Mouse (Mus musculus): Measurements from ENCODE around the gene Heatr9.

The Heatr9 gene

GRCm38 (mm10) chr11:83530360-83530759 is 8.4 kb upstream of the Heatr9 start, which contains the start of gene Ccl5:
Gene Ccl5, minus strand, starts transcription at chr11:83530518.
- no peak for DNase-seq (ENCODE audit: low spot score)

GRCm38 (mm10) chr11:83529024-83529423 is 7.0 kb upstream of the Heatr9 start:
- DNase-seq (ENCODE audit: low spot score), result no peak

- DNase-seq (ENCODE audit: low spot score), result no peak
Measured at GRCm38 (mm10) chr11:83518371-83518770, 3.6 kb downstream of the Heatr9 start.

DNA sequence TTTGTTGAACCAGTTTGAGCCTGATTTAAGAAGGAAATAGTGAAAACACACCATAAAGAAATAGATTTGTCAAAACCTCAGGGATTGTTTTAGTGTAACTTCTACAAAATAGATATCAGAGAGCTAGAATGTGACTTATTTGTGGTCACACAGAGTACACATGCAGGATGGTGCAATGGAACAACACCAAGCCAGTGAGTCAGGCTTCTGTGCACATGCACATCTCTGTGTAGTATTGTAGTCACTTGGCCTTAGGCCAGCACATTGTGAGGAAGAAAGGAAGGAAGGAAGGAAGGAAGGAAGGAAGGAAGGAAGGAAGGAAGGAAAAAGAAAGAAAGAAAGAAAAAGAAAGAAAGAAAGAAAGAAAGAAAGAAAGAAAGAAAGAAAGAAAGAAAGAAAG is 4.8 kb downstream of the Heatr9 start:
- DNase-seq (ENCODE audit: low spot score), result no peak

DNA sequence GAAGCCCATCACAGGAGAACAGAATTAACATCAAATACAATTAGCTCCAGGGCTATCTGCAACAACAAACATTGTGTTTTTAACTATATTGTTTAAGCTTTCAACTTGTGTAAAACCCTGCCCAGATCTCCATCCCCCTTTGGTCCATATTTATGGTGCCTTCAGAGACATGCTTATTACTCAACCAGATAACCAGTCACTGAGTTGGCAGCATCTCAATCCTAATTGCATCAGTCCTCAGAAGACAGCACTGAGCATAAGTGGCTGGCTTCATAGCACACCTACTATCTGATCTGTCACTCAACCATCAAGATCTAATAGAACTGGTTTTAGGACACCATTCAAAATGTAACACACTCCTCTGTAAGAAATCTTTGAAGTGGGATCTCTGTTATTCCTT is 12.5 kb downstream of the Heatr9 start:
- no peak for DNase-seq (ENCODE audit: low spot score)

GRCm38 (mm10) chr11:83504308-83504707 is 17.7 kb downstream of the Heatr9 start:
- DNase-seq (ENCODE audit: low spot score), result no peak

GRCm38 (mm10) chr11:83495571-83495970 is 26.4 kb downstream of the Heatr9 start:
- DNase-seq (ENCODE audit: low spot score), result no peak

DNA sequence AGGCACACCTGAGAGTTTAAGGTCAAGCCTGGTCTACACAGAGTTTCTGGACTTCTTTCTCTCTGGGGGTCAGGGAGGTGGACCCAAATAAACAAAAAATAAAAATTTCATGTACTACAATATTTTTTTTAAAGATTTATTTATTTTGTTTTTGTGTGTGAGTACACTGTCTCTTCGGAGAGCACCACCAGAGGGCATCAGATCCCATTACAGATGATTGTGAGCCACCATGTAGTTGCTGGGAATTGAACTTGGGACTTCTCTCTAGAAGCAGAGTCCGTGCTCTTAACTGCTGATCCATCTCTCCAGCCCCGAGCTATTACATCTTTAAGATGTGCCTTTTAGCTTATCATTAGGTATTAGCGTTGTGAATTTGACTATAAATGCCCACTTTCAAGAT is 30.5 kb downstream of the Heatr9 start:
- no peak for DNase-seq (ENCODE audit: low spot score)

DNA sequence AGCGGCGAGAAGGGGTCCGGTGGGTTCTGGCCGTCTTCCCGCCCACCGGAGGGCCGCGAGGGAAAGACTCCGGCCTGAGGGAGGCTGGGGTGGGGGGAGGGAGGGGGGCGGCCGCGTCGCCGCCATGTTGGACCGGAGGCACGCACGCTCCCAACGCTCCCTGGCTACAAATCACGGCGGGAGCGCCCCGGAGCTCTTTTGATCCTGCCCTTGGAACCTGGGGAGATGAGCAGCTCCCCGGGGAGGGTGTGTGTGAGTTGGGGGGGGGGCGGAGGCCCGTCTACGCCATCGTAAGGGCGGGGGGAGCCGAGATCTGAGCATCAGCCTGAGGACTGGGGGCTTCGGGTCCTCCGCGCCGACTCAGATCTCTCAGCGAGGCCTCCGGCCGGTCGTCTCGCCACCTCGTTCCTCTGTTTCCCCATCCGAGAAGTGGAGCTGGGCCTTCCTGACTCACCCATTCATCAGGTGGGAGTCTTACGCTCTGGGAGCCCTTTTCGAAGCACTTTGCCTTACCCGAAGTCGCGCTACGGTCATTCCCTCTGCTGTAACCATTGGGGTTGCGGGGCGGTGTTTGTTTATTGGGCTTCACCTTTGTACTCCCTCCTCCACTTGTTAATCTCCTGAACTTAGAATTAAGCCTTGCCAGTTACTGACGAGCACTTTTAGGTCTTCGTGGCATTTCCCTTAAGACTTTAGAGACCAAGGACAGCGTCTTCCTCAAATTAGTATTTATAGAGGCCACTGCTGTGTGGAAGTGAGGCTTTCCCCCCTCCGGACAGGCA is 48.5 kb downstream of the Heatr9 start:
- no peak for DNase-seq (ENCODE audit: low spot score)

DNA sequence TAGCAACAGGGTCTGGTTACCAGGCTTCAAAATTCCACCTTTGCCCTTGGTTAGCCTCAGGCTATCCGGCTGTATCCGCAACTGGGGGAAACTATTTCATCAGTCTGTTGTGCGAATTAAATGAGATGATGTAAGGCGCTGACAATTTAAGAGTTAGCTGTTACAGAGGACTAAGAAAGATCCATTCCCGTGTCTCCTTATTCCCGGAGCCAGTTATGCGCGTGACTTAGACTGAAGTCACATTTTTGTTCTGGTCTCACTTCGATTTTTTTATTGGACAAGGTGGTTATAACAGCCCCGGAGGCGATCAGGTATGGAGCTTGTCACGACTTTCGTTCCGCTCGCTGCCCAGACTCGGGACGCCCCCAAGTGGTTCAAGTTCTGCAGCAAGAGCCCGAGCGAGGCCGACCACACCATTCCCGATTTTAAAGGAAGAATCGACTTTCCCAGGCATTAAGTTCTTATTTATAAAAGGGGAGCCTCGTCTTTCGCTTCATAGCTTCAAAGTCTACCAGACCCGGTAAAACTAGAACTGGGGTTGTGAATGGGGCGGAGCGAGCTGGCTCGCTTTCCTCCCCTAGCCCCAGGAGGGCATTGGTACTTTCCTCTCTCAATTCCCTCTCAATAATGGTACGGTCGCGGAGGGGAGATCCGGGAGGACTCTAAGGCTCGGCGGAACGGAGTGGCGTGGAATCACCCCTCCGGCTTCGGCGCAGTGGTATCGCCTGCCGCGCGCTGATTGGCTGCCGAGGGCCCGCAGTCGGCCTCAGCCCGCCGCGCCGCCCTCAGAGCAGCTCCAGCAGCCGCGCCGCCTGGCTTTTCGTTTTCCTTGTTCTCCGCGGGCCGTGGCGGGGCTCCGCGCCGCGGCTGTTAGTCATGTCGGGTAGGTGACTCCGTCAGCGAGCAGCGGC is 49.4 kb downstream of the Heatr9 start, which contains the start of gene Taf15:
Taf15 (plus strand) TSS at position 763 of the 911 bp plus-strand sequence.
- DNase-seq (ENCODE audit: low spot score), result peak; percentile 99

DNA sequence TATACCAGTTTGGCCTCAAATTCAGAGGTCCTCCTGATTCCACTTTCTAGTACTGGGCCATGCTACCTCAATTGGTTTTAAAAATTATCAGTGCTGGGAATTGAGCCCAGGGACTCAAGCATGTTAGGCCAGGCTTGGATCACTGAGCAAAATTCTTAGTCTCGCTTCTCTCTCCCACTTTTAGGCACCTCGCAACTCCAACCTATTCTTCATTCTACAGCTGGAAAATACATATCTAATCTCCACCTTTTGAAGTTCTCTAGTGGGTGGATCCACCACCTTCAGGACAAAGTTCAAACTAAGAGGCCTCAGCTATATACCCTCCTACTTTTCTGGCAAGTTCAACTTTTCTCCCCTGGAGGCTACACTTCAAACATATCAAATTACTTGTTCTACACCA is 50.2 kb downstream of the Heatr9 start:
- DNase-seq (ENCODE audit: low spot score), result no peak

DNA sequence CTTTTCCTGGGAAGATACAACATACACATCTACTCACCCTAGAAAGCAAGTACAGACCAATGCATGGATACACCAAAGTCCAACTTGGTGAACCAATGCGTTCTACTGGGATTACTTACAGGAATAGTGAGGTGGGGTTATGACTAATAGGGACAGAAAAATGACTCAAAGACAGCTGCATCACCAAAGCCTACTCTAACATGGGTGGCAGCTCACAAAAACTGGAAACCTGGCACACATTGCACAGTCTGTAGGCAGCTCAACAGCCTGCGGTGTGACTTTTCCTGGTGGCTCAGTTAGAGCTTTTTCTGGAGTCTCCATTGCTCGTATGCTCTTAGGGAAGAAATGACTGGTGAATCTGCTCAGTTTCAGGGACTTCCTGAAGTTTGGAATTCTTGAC is 53.2 kb downstream of the Heatr9 start:
- DNase-seq (ENCODE audit: low spot score), result no peak

- no peak for DNase-seq (ENCODE audit: low spot score)
Measured at GRCm38 (mm10) chr11:83467120-83467652, 54.8 kb downstream of the Heatr9 start.

GRCm38 (mm10) chr11:83465976-83466375 is 56.0 kb downstream of the Heatr9 start:
- no peak for DNase-seq (ENCODE audit: low spot score)

- no peak for DNase-seq (ENCODE audit: low spot score)
Measured at GRCm38 (mm10) chr11:83462711-83463244, 59.2 kb downstream of the Heatr9 start, which contains the start of gene Mmp28. Gene Mmp28, minus strand, starts transcription at chr11:83463071.
